Mouse (Mus musculus): ENCODE results near the gene Brca1.

DNA sequence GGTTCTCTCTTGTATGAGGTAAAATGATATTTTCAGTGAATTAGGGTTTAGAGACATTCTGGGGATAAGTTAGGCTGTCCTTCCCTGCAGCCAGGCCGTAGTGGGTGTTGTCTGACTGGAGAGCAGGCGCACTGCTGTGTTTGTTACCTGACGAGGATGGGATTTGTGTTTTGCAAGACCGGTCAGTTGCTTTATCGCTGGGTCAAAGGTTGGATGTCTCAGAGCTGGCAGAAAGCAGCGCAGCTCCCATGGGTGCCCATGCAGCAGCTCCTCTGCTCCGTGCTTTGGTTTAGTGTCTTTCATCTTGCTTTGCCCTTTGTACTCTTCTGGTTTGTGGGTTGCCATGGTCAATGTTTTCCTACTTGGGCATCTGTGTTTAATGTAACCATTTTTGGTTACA is 4.8 kb upstream of the Brca1 start:
- no peak for TF ChIP-seq GATA1 (IDR thresholded peaks at IDR 0.05; ENCODE audit: borderline replicate concordance, low read length)
- TF ChIP-seq CTCF (IDR thresholded peaks at IDR 0.05; ENCODE audit: low read depth, low read length), result no peak
- TF ChIP-seq GATA2 (IDR thresholded peaks at IDR 0.05; ENCODE audit: borderline replicate concordance, low read depth, low read length), result no peak
- TF ChIP-seq TAL1 (conservative IDR thresholded peaks at IDR 0.05; ENCODE audit: low read depth, low read length), result no peak
- TF ChIP-seq POLR2AphosphoS5 (IDR thresholded peaks at IDR 0.05; ENCODE audit: insufficient replicate concordance, low read depth, low read length), result no peak
